Mouse (Mus musculus) erythroid progenitor cell, adult 5-6 weeks (primary cell): ENCODE data around the gene Henmt1. TPM values are rescaled to one million over a fixed set of nuclear protein-coding genes. Genes with fewer than 3 reads are reported as not detected.

Experiments
- ATAC-seq: replicated peaks from 2 replicates; pipeline ENCODE4 v1.8.0; 2016; ENCODE audit warnings: moderate number of reproducible peaks, mild to moderate bottlenecking, moderate TSS enrichment, inconsistent platforms; ENCODE audit not compliant: poor library complexity, low FRiP score, severe bottlenecking
- total RNA-seq, 2 experiments: library from RNA; stranded (forward) in 1 of 2; stranded (reverse) in 1 of 2; fragments of 150-400 nt in 1 of 2; fragments of 186-747, 209-891 nt in 1 of 2; gene quantifications; 2 replicates each; pipeline versions ENCODE4 v1.2.3 to v1.2.4; 2015 to 2017; ENCODE audit warnings: low replicate concordance in 2 of 2

Henmt1 gene
- total RNA-seq, 2 experiments from 2014 or later = not detected

GRCm38 (mm10) chr3:108933557-108933956 is 6.1 kb upstream of the Henmt1 start:
- no peak for ATAC-seq

- ATAC-seq = no peak
These were observed 982 bp upstream of the Henmt1 start for GRCm38 (mm10) chr3:108938691-108939090.

- ATAC-seq = no peak
These were observed 444 bp downstream of the Henmt1 start, which contains the start of gene Gm9857 for GRCm38 (mm10) chr3:108940001-108940633. Gene Gm9857, minus strand, starts transcription at chr3:108940445.

GRCm38 (mm10) chr3:108940996-108941395 is 1.3 kb downstream of the Henmt1 start:
- no peak for ATAC-seq

GRCm38 (mm10) chr3:108957976-108958375 is 18.3 kb downstream of the Henmt1 start:
- no peak for ATAC-seq

- ATAC-seq = no peak
These were observed 20.1 kb downstream of the Henmt1 start for GRCm38 (mm10) chr3:108959680-108960295.

GRCm38 (mm10) chr3:108961226-108961625 is 21.6 kb downstream of the Henmt1 start:
- no peak for ATAC-seq

GRCm38 (mm10) chr3:108961655-108962054 is 22.0 kb downstream of the Henmt1 start:
- ATAC-seq = no peak

GRCm38 (mm10) chr3:108963278-108963677 is 23.6 kb downstream of the Henmt1 start:
- ATAC-seq = no peak

GRCm38 (mm10) chr3:108963776-108964175 is 24.1 kb downstream of the Henmt1 start:
- ATAC-seq = no peak

- peak; percentile 54; the same call in 1 of the 2 replicates for ATAC-seq
These were observed 24.8 kb downstream of the Henmt1 start for GRCm38 (mm10) chr3:108964361-108965044.

- no peak for ATAC-seq
These were observed 26.4 kb downstream of the Henmt1 start for GRCm38 (mm10) chr3:108966051-108966450.

GRCm38 (mm10) chr3:108973980-108974660 is 34.4 kb downstream of the Henmt1 start:
- ATAC-seq = no peak

- no peak for ATAC-seq
These were observed 35.3 kb downstream of the Henmt1 start for GRCm38 (mm10) chr3:108974920-108975485.

- no peak for ATAC-seq
These were observed 37.8 kb downstream of the Henmt1 start for GRCm38 (mm10) chr3:108977340-108978030.

GRCm38 (mm10) chr3:108981946-108982345 is 42.3 kb downstream of the Henmt1 start:
- ATAC-seq = no peak

- no peak for ATAC-seq
These were observed 44.3 kb downstream of the Henmt1 start for GRCm38 (mm10) chr3:108983989-108984388.

GRCm38 (mm10) chr3:108986534-108986933 is 46.9 kb downstream of the Henmt1 start:
- ATAC-seq = no peak

GRCm38 (mm10) chr3:108987009-108987659 is 47.5 kb downstream of the Henmt1 start:
- no peak for ATAC-seq
